Mouse (Mus musculus) testis, adult 2 months (tissue): ENCODE measurements at regions not wholly inside any gene's neighbourhood (a gene's known extent, or its start where the extent isn't known, plus 50 kb on each side); places are given as distances from the start of the nearest gene placed in this dataset.

Source experiments
- H3K27ac ChIP-seq: fragments of 200-500 bp; 2 replicates; pipeline ENCODE4 v1.5.1; 2012; ENCODE audit warnings: low read depth, low read length; ENCODE audit not compliant: control insufficient read depth, insufficient read depth
- H3K27me3 ChIP-seq: fragments of 200-500 bp; 2 replicates; pipeline ENCODE4 v1.6.1; 2012; ENCODE audit warnings: mild to moderate bottlenecking, low read length, moderate library complexity; ENCODE audit not compliant: control insufficient read depth, insufficient read depth
- H3K36me3 ChIP-seq: fragments of 200-500 bp; 2 replicates; pipeline ENCODE4 v1.6.1; 2012; ENCODE audit warnings: mild to moderate bottlenecking, low read length; ENCODE audit not compliant: control insufficient read depth, insufficient read depth
- H3K4me1 ChIP-seq: fragments of 200-500 bp; 2 replicates; pipeline ENCODE4 v1.6.1; 2012; ENCODE audit warnings: low read length; ENCODE audit not compliant: control insufficient read depth, insufficient read depth
- H3K4me3 ChIP-seq: fragments of 200-500 bp; 2 replicates; pipeline ENCODE4 v1.5.1; 2012; ENCODE audit warnings: low read depth, mild to moderate bottlenecking, low read length, moderate library complexity, mixed read lengths; ENCODE audit not compliant: control insufficient read depth
- CTCF ChIP-seq: fragments of 200-500 bp; IDR thresholded peaks from 2 replicates; pipeline ENCODE4 v1.5.1; 2012; ENCODE audit warnings: low read depth, mild to moderate bottlenecking, inconsistent platforms, low read length, moderate library complexity; ENCODE audit not compliant: control insufficient read depth, insufficient read depth, insufficient replicate concordance
- POLR2A ChIP-seq: fragments of 200-500 bp; IDR thresholded peaks from 2 replicates; pipeline ENCODE4 v1.6.1; 2012; ENCODE audit warnings: low read depth, mild to moderate bottlenecking, inconsistent platforms, low read length, moderate library complexity; ENCODE audit not compliant: control insufficient read depth

DNA sequence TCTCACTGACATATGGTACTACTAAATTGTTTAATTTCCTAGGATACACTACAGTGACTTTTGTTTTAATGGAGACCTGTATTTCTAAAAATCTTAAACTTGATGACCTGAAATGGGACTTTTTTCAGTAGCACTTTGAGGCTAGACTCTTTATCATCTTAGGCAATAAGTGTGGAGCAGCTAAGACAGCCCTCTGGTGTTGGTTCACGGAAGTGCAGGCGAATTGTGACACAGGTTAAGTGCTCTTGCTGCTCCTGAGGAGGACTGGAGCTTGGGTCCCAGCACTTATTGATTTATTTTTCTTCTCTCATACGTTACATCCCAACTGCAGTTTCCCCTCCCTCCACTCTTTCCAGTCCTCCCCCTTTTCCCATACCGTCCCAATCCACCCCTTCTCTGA, 92.1 kb upstream of the Fam174b start:
- H3K27ac ChIP-seq: no peak overlapping the region
- no peaks in the 10 kb centered on the region for H3K27me3 ChIP-seq
- TF ChIP-seq POLR2A (no peak), CTCF (peak; percentile 79; the same call in 1 of the 2 replicates)
- H3K4me1 ChIP-seq: peaks cover 9% of the 10 kb centered on the region
- no peaks in the 10 kb centered on the region for H3K36me3 ChIP-seq
- no peak overlapping the region for H3K4me3 ChIP-seq

GRCm38 (mm10) chr7:73647140-73647539, 93.0 kb upstream of the Fam174b start:
- H3K27me3 ChIP-seq: no peaks in the 10 kb centered on the region
- H3K36me3 ChIP-seq: no peaks in the 10 kb centered on the region
- no peak overlapping the region for H3K4me3 ChIP-seq
- H3K4me1 ChIP-seq: peaks cover 9% of the 10 kb centered on the region
- TF ChIP-seq POLR2A (no peak), CTCF (no peak)
- H3K27ac ChIP-seq: no peak overlapping the region

DNA sequence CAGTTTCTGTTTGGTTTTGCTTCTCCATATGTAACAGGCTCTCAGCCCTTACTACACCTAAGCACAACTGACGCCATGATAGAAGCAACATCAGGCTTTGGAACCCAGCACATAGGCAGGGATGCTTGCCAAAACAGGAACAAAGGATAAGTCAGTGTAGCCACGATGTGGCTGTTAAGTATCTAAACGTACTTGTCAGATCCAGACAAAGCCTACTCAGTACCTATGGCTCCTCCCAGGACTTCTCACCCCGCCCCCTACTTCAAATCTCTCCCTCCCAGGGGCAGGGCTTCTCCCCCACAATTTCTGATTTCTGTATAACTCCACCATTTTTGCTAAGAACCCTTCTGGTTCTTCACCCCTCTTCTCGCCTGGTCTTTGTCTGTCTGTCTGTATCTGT, 93.4 kb upstream of the Fam174b start:
- Histone ChIP-seq H3K4me3 (no peak overlapping the region), H3K36me3 (no peaks in the 10 kb centered on the region), H3K4me1 (peaks cover 9% of the 10 kb centered on the region), H3K27ac (no peak overlapping the region), H3K27me3 (no peaks in the 10 kb centered on the region)
- TF ChIP-seq CTCF: no peak
- TF ChIP-seq POLR2A: no peak

DNA sequence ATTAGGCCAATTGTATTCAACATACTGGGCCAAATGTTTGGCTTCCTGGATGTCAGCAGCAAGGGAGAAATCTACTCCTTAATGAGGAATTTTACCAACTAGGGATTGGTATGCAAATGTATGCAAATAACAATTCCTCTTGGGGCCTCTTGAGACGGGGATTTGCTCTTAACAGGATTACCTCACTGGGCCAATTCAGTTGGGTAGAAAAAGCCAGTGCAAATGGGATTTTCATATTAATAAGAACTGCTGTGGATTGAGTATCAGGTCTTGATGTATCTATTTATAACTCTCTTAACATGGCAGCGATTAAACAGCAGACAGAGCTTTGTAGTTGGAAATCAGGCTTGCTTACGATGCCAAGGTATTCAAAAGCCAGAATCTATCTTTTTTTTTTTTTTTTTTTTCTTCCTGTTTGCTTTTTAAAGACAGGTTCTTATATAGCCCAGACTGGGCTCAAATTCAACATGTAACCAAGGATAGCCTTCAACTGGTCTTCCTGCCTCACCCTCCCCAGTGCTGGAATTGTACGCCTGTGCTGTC, 95.7 kb upstream of the Fam174b start:
- Histone ChIP-seq H3K4me3 (no peak overlapping the region), H3K27me3 (no peaks in the 10 kb centered on the region), H3K36me3 (no peaks in the 10 kb centered on the region), H3K27ac (no peak overlapping the region), H3K4me1 (peaks cover 9% of the 10 kb centered on the region)
- TF ChIP-seq CTCF (no peak), POLR2A (no peak)

- H3K4me3 ChIP-seq: peak overlapping the region; percentile 44
- no peak overlapping the region for H3K27ac ChIP-seq
- no peak for TF ChIP-seq POLR2A
- TF ChIP-seq CTCF: no peak
- H3K4me1 ChIP-seq: peaks cover 8% of the 10 kb centered on the region
- no peaks in the 10 kb centered on the region for H3K27me3 ChIP-seq
- H3K36me3 ChIP-seq: no peaks in the 10 kb centered on the region
Measured at GRCm38 (mm10) chr7:73643993-73644335, 96.1 kb upstream of the Fam174b start.

DNA sequence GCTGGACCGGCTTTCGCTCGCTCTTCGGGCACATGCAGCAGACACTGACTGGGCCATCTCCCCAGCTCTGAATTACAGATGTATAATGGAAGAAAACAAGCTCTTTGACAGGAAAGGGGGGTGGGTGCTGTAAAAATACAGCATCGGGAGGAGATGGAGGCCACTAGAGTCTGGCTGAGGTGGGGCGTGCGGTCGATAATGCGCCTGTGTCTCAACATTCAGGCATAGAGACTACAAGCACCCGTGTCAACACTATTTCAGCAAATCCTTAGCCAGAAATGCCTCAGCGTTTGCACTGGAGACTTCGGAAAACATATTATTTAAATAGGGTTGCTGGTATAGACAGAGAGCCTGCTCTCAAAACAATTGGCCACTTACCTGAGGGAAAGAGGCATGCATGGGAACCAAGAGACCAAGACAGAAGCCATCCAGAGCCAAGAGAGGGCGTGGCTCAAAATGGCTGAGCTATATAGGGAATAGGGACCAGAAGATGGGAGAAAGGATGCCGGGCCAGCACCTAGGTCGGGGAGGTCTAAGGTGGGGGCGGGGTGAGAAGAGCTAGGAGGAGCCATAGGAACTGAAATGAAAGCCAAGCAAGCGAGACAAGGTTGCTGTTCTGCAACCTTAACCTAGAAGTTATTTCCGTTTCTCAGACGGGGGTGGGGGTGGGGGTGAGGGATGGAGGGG, 96.7 kb upstream of the Fam174b start:
- no peaks in the 10 kb centered on the region for H3K27me3 ChIP-seq
- no peak for TF ChIP-seq CTCF
- no peak for TF ChIP-seq POLR2A
- no peaks in the 10 kb centered on the region for H3K36me3 ChIP-seq
- H3K27ac ChIP-seq: no peak overlapping the region
- H3K4me3 ChIP-seq: peak overlapping the region; percentile 44
- peaks cover 5% of the 10 kb centered on the region for H3K4me1 ChIP-seq

DNA sequence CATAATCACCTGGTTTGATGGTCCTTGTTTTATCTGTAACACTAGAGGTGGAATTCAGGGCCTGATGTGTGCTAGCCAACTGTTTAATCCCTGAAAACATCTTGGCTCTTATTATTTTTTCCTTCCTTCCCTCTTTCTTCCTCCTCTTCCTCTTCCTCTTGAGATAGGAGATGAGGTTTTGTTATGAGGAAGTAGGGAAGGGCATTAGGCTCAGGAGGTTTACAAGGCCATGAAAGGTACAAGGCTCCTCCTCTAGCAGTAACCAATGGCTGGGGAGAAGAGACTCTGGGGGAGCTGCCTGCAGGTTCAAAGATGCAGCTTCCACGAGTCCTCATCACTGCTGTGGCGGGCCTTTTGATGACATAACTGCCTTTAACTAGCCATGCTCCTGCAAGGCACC, 98.6 kb upstream of the Chd2 start:
- no peak for TF ChIP-seq CTCF
- TF ChIP-seq POLR2A: no peak
- H3K4me3 ChIP-seq: no peak overlapping the region
- no peak overlapping the region for H3K27ac ChIP-seq
- peaks cover 2% of the 10 kb centered on the region; the same call in 1 of the 2 replicates for H3K4me1 ChIP-seq
- H3K27me3 ChIP-seq: no peaks in the 10 kb centered on the region
- H3K36me3 ChIP-seq: no peaks in the 10 kb centered on the region

DNA sequence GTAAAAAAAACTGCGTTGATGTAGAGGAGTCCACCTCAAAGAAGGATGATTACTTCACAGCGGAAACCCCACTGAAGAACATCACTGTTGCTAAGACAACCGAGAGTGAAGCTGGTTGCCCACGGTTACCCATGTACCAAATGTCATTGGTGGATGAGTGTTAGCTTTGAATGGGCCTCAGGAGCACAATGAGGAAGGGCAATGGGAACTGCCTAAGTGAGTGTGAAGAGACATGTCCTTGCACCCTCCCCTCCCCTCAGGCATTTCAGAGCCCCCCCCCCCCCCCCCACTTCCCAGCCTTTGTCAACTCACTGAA, 96.1 kb upstream of the Chd2 start:
- no peak for TF ChIP-seq CTCF
- TF ChIP-seq POLR2A: no peak
- Histone ChIP-seq H3K36me3 (no peaks in the 10 kb centered on the region), H3K27ac (no peak overlapping the region)

More for the DNA sequence above, 96.1 kb upstream of the Chd2 start:
- H3K27me3 ChIP-seq: no peaks in the 10 kb centered on the region
- H3K4me1 ChIP-seq: no peaks in the 10 kb centered on the region
- H3K4me3 ChIP-seq: no peak overlapping the region
